Mouse (Mus musculus) brain, adult 2 months (tissue): ENCODE data around the gene Trim17.

Experiments
- DNase-seq: peaks from one replicate; pipeline ENCODE4 v3.0.0; 2011; ENCODE audit warnings: low read depth, low spot score

Trim17 gene

DNA sequence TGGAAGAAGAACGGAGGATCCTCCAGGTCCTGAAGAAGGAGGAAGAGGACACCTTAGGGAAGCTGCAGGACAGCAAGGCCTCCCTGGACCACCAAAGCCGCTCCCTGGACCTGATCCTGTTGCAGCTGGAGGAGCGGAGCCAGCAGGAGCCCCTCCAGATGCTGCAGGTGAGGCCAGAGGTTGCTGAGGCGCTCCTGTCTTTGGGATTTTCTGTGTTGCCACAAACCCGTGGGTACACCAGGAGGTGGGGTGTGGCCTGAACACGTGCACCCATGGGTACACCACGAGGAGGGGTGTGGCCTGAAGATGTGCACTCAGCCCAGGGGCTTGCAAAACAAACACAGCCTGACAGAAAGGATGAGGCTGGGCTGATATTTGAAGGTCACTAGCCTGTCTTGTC lies 14.1 kb downstream of the Trim17 start:
- no peak for DNase-seq

DNA sequence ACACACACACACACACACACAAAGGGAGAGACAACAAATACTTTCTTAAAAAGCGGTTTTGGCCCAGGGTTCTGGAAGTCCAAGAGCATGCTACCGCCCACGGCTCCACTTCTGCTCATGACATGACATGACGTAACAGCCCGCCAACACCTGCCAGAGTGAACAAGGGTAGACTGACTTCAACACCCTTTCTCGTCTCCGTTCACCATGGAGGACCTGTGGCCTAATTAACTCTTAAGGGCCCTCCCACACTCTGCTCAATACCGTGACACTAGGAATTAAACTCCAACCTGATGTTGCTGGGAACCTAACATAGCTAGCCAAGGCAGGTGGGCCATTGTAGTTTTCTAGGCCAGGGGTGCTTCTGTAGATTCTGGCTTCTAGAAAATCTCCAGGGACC lies 14.5 kb downstream of the Trim17 start:
- no peak for DNase-seq

DNA sequence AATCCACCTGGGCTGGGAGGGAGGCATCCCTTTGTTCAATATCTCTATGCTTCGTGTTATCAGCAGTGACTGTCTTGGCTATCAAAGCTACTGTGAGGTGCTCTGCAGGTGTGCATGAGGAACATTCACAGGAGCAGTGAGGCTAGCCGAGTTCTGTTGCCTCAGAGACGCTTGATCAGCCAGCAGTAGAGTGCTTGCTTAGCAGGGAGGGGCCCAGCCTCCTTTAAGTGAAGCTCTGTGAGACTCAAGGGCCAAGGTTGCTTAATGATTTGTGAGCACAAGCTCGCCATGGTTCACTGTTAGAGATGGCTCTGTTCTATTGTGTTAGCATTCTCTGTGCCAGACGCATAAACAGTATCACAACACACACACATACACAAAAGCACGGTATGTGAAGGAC lies 15.2 kb downstream of the Trim17 start:
- no peak for DNase-seq

DNA sequence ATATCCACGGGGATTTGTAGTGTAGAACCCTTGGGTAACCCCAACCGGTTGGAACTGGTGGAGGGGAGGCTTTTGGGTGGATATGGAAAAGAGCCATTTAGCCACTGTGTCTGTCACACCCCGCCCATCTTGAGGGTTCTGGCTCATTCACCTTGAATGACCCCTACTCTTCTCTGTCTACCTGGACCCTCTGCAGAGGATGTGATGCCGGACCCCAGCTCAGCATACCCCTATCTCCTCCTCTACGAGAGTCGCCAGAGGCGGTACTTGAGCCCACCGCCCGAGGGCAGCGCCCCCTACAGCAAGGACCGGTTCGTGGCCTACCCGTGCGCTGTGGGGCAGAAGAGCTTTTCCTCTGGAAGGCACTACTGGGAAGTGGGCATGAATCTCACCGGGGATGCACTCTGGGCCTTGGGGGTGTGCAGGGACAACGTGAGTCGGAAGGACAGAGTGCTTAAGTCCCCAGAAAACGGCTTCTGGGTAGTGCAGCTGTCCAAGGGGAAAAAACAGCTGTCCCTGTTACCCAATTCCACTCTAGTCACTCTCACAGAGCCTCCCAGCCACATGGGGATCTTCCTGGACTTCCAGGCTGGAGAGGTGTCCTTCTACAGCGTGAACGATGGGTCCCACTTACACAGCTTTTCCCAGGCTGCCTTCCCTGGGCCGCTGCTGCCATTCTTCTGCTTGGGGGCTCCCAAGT lies 16.5 kb downstream of the Trim17 start:
- DNase-seq = no peak

DNA sequence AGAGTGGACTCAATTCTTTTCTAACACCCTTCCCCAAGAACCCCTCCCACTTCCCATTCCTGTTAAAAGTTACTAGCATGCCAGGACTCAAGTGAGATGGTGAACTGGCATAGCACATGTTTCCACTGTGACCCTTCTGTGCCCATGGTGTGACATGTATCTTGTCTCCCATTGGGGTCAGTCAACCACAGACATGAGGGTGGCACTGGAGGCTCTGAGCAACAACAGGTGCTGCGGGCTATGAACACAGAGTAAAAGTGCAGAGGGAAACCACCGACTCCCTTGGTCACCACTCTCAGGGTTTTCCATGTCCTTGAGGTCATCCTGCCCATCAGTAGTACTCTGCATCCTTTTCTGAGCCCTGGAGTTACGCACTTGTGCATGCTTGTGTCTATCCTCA lies 17.3 kb downstream of the Trim17 start:
- no peak for DNase-seq

DNA sequence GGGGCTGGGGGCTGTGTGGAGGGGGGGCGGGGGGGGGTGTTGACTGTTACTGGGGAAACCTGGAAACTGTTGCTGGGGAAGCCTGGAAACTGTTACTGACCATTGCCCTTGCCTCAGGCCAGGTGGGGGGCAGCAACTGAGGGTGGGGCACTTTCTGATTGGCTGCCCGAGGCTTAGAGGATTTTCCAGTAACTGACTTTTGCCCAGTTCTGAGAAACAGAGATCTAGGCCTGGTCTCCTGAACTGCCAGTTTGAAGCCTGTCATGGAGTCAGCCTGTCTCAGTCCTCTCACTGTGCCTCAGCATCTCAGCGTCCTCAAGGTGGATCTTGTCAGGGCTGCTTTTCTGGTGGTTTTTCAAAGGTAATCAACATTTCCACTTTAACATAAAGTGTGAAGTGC lies 19.9 kb downstream of the Trim17 start:
- DNase-seq = no peak

DNA sequence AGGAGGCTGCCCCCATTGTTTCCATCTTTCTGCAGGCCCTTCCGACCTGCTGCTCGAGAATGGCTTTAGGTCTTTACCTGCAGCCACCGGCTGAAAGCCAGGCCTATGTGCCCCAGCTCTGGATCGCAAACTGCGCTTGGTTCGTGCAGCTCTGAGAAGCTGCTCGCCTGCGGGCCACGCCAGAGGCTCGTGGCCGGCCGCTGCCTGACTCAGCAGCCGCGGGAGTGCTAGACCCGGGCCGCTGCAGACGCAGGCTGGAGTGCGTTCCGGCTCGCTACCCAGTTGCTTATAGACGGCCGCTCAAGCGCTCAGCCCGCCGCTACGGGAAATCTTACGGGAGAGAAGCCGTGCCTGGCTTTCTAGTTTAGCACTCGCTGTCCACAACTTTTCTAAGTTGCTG lies 22.7 kb downstream of the Trim17 start:
- DNase-seq = no peak

DNA sequence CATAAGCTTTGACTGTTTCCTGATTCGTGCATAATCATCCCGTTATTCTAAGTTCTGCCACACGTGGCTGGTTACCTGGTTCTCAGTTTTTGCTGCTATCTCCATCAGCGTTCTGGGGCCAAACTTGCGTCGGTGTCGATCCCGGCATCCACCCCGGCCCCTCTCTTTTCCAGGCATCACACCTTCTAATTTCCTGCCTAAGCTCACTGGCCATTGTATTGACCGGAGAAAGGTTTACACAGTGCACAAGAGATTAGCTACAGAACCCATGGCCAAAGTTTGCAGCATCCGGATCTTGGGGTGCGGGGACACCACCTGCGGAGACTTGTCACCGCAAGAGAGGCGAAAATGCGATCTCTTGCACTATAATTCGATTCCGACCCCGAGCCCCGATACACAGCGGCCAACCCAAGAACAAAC lies 23.1 kb downstream of the Trim17 start:
- no peak for DNase-seq

DNA sequence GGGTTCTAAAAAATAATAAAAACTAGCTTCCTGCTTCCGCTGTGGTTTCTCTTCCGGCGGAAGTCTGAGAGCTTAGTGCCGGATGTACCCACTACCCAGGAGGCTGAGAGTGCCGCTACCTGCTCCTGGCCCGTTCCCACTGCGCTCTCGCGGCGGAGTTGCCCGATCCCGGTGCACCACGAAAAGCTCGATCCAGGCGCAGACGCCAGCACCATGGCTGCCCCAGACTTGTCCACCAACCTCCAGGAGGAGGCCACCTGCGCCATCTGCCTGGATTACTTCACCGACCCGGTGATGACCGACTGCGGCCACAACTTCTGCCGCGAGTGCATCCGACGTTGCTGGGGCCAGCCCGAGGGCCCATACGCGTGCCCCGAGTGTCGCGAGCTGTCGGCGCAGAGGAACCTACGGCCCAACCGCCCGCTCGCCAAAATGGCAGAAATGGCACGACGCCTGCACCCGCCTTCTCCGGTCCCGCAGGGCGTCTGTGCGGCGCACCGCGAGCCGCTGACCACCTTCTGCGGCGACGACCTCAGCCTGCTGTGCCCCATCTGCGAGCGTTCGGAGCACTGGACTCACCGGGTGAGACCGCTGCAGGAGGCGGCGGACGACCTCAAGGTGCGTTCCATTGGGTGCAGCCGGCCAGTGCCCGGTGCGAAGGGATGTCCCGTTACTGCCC lies 23.7 kb downstream of the Trim17 start, which contains the start of gene Trim11:
TSS of gene Trim11 (plus strand) at position 67 of the 679 bp plus-strand sequence.
- peak; percentile 88 for DNase-seq

DNA sequence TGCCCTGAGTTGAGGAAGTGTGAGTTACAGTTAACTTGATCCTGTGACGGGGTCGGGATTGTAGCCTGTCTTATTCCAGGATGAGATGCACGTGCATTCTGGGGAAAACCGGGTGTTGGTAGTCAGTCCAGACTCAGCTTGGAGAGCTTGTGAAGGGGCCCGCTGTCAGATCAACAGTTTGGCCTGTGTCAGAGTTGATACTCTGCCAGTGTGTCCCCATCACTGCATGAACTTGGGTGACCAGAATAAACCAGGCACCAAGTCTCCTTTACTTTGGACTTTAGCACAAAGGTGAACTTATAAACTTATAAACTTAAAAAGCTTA lies 24.2 kb downstream of the Trim17 start:
- DNase-seq = no peak

DNA sequence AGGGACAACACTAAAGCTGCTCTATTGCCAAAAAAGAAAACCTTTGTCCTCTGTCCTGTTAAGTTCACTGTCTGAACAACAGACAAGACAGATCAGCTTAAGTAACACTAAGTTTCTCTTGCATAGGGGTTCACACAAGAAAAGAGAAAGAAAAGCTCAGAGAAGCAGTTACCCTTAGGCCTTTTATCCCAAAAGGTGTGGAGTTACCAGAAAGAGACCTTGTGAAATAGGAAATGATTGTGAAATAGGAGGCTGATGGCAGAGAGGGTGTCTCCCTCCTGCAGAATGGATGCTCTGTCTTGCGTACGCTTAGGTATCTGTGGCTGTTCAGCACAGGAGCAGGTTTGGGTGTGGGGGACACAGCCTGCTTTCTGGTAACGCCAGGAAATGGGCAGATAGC lies 24.7 kb downstream of the Trim17 start:
- no peak for DNase-seq

DNA sequence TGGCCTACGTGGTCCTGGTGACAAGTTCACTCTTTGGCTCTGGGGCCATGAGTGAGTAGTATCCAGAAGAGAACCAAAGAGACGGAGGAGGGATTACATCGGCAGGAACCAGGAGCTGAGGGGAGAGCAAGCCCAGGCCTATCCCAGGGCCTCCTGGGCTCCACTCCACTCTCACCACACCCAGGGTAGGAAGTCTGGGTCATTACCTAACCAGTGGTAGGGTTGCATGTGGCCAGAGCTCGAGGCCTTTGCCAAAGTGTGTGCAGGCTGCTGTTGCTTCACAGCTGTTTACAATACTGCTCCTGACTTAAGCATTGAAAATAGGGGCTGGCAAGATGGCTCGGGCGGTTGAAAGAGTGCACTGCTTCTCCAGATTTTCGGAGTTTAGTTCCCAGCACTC lies 25.2 kb downstream of the Trim17 start:
- no peak for DNase-seq

DNA sequence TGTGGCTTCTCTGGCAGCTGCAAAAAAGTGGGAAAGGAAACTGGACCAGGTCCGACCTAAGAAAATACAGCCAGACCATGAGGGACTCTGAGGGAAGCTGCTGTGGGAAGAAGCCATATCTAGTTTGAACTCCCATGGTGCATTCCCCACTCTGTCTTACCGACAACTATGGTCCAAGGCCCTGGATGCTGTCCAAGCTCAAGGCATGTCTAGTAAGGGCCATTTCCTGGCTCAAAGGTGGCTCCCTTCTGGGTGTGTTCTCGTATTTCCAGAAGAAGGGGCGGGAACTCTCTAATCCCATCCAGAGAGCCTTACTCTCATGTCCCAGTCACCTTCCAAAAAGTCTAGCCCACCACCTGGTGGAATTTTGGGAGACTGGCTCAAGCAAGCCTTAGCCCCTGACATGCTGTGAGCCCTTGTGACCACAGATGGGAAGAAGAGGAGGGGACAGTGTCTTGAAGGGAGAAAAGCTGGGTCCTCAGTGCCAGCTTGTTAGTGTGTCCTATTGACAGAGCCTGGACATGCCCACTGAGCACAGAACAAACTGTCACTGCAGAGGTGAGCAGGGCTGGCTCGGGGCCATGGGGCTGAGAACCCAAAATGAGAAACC lies 26.0 kb downstream of the Trim17 start:
- DNase-seq = no peak

DNA sequence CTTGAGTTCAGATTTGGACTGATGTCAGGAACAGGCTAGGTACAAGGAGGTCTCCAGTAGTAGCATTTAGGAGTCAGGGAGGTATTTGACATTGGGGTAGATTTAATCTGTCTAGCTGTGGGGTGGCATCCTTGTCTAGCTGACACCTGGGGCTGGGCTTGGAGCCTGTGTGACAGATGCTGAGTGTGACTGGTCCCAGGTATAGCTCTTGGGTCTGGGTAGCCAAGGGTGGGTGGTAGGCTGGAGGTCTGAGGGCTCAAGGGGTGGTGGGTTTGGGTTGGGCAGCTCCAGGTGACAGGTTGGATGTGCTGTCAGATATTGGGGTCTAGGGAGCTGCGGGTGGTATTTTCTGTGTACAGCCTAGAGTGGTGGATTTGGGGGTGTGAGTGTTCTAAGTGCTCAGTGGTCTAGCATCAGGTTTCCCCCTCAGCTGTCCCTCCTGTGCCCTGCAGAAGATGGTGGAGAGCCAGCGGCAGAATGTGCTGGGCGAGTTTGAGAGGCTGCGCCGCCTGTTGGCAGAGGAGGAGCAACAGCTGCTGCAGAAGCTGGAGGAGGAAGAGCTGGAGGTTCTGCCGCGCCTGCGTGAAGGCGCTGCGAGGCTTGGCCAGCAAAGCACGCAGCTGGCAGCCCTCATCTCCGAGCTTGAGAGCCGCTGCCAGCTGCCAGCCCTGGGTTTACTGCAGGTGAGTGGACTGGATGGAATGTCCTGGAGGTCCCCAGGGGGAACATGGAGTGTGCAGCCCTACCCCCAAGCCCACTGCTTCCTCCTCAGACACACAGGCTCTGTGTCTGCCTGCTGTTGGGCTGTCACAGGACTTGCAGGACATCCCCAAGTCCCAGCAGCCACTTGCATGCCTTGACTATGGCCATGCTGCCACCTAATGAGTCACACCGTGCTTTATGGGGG lies 27.3 kb downstream of the Trim17 start:
- peak; percentile 94 for DNase-seq

DNA sequence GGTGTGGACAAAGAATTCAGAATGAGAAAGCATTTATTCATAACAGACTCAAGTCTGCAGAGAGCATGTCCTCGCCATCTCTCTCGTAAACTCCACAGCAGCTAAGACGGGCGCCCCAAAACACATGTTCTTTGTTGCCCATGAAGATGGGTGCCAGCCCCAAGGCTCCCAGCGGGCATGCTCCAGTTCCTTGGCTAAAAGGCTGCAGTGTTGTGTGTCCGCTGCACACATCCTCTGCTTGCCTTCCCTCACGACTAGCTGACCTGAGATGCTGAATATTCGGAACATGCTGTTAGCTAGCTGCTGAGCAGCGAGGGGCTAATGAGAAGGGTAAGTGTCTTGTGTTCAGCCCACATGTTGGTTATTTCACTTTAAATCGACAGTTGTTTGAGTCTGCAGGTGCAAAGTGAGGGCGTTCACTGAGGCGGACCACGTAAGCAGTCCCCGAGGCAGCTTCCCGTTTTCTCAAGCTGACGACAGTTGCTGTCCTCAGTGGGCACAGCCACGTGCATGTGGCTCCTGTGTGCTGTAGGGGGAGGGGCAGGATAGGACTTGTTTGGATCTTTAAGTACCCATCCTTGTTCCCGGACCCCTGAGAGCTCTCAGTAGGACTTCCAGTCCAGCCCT lies 28.1 kb downstream of the Trim17 start:
- peak; percentile 46 for DNase-seq

DNA sequence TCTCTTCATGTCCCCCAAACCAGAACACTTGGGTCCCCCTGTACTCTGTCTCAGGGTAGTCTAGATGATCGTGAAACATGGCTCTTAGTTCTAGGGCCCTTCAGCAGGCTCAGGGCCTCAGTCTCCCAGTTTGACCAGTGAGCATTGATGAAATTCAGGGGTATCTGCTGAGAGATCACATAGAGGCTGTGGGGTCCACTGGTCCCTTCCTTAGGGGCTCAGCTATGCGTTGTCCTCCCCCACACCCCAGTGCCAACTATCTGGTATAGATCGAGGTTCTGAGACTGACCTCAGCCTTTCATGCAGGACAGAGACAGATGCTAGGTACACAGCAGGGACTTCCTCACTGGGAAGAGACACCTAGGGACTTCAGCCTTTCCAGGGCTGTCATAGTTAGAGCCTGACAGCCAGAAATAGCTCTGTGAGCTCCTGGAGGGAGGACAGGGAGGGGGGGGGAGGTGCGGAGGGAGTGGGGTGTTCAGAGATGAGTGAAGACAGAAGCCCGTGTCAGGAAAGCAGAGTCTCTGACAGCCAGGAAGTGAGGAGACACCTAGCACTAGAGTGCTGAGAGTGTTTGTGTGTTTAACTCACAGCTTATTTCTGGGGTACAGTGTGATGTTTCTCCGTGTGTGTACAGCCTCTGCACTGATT lies 29.3 kb downstream of the Trim17 start:
- DNase-seq = peak; percentile 69

DNA sequence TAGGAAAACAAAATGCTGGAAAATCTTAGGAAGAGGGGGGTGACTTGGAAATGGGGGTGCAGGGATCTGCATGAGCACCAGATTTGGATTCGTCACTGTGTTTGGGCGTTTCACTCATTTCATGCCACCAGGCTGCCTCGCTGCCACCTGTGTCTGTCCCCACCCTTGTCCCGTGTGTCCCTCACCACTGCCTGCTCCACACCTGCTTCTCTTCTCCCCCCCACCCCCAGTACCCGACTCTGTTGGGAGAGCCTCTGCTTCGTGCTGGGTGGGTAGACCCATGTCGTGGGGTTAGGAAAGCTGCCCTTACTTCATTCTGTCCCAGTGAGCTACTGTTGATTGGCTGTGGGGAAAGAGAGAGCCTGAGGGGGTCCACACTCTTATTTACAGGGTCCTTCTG lies 30.2 kb downstream of the Trim17 start:
- DNase-seq = peak; percentile 32

DNA sequence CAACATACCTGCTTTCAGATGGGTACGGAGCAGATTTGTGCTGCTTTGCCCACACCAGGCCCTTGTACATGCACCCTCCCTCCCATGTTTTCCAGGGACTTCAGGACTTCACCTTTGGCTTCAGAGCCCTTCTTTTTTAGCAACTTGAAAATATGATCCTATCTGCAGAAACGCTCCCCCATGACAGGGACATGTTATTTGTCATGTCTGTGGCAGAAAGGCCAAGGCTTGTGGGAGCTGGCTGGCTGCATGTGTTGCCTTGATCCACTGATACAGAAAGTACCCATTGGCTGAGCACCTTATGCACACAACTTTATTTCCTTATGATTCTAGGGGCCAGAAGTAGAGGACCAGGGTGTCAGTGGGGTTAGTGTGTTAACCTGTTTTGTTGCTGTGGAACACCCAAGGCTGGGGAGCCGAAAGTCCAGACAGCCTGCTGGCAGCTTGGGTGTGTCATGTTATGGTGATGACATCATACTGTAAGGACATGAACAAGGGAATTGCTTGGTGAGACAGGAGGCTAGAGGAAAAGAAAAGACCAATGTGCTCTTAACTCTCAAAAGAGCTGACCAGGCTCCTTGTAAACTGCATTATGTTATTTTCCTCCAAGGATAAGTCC lies 30.9 kb downstream of the Trim17 start:
- DNase-seq = no peak

DNA sequence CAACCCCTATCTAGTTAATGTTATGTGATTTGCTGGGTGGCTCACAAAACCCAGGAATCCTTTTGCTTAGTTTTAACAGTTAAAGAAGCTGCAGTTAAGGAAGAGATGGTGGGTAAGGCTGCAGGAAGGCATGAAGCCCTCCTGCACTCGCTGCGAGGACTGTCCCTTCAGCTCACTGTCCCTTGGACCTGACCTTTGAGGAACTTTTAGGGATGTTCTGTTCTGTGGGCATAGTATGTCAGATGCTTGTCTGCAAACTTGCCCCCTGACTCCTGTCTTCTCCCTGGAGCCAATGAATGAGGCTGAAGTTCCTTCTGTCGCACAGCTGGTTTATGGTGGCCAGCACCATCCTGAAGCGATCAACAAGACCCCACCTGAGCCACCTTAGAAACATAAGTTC lies 34.7 kb downstream of the Trim17 start:
- no peak for DNase-seq

DNA sequence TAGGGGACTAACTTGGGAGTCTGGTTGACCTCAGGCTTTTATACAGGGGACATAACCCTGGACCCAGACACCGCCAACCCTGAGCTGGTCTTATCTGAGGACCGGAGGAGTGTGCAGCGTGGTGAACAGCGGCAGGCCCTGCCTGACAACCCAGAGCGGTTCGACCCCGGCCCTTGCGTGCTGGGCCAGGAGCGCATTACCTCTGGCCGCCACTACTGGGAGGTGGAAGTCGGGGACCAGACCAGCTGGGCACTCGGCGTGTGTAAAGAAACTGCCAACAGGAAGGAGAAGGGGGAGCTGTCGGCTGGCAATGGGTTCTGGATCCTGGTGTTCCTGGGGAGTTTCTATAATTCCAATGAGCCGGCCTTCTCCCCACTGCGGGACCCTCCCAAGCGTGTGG lies 35.7 kb downstream of the Trim17 start:
- no peak for DNase-seq

DNA sequence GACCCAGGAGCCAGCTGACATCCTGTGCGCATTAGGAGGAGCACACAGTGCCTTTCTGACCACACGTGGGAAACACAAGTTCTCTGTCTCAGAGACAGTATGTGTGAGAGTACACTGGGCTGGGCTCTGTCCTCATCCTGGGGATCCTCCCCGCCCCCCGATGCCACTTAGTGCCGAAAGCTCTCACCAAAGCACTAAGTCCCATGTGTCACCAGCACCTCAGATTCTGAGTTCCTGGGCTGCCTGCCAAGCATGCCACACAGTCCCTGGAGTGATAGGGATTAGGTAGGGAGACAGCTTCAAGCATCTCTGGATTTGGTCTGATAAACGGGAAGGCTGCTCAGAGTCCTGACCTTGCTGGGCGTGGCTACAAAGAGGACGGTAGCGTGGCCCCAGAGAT lies 36.3 kb downstream of the Trim17 start:
- peak; percentile 54 for DNase-seq
